In the genomic region with DNA sequence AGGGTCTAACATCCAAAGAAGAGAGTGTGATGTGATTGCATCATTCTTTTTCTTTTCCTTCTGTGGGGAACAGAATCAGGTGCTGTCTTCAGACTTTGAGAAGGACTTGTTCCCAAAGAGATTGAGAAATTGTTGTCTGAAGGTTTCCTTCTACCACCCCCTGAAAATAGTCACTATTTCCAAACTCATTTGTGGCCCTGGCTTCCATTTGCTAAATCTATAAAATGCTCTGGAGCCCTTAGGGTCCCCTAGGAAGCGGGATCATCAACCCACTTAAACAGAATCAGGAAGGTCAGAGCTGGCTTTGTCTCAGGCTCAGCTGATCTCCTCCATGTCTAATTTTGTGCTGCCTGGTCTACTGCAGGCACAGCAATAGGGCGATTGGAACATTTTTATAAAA, we compare ENCODE assay signal across 35 mouse cellular contexts.
"Had no signal": no experiment of that assay in that cellular context is flagged by ENCODE, and none has a peak within 500 bp of the region (broad histone marks: within the 10 kb centered on the region; RNA-seq: fewer than 3 reads in every experiment).

No protein-coding gene starts in this region.

- H3K9me3 ChIP-seq: heart, embryonic 10.5 days; heart, embryonic 12.5 days; heart, embryonic 13.5 days; heart, embryonic 15.5 days; hindbrain, embryonic 10.5 days; hindbrain, embryonic 12.5 days; hindbrain, embryonic 15.5 days; intestine, embryonic 15.5 days; kidney, embryonic 15.5 days had no signal

- H3K9ac ChIP-seq: heart, embryonic 12.5 days; heart, embryonic 13.5 days; heart, embryonic 15.5 days; hindbrain, embryonic 12.5 days; hindbrain, embryonic 14.5 days; hindbrain, embryonic 15.5 days; intestine, embryonic 15.5 days; kidney, embryonic 15.5 days had no signal

- DNase-seq: heart, postnatal 10 days; heart, postnatal 14 days; heart, postnatal 36 days; heart, postnatal 4 days; kidney, adult 11 months; kidney, adult 18-20 months; kidney, adult 2 months; kidney, adult 8-10 months; kidney, adult 9 months; kidney, postnatal 10 days; kidney, postnatal 14 days; kidney, postnatal 25 days; kidney, postnatal 36 days; kidney, postnatal 4 days; layer of hippocampus, adult 9-11 months; layer of hippocampus, postnatal 36 days had no signal

- H3K4me3 ChIP-seq: heart, embryonic 10.5 days; heart, embryonic 12.5 days; heart, embryonic 13.5 days; heart, embryonic 15.5 days; hindbrain, embryonic 10.5 days; hindbrain, embryonic 12.5 days; hindbrain, embryonic 15.5 days; intestine, embryonic 15.5 days; kidney, embryonic 15.5 days; layer of hippocampus, adult 2 months; left cerebral cortex, adult 2 months had no signal

- H3K27me3 ChIP-seq: hindbrain, embryonic 12.5 days; hindbrain, embryonic 15.5 days; intestine, embryonic 15.5 days had no signal

- ATAC-seq: hindbrain, embryonic 16.5 days; hindbrain, postnatal 0 days; inflammation-experienced regulatory T-cells, adult 6 months; intestine, embryonic 15.5 days; intestine, embryonic 16.5 days; intestine, postnatal 0 days had no signal

- H3K36me3 ChIP-seq: heart, embryonic 10.5 days; heart, embryonic 12.5 days; heart, embryonic 13.5 days; heart, embryonic 15.5 days; hindbrain, embryonic 10.5 days; hindbrain, embryonic 12.5 days; hindbrain, embryonic 15.5 days; intestine, embryonic 15.5 days; kidney, embryonic 15.5 days had no signal

- H3K4me1 ChIP-seq: heart, embryonic 10.5 days; heart, embryonic 12.5 days; heart, embryonic 13.5 days; heart, embryonic 15.5 days; hindbrain, embryonic 10.5 days; hindbrain, embryonic 12.5 days; hindbrain, embryonic 15.5 days; intestine, embryonic 15.5 days; kidney, embryonic 15.5 days had no signal

- H3K4me2 ChIP-seq: heart, embryonic 11.5 days; heart, embryonic 12.5 days; heart, embryonic 13.5 days; heart, embryonic 15.5 days; hindbrain, embryonic 12.5 days; hindbrain, embryonic 14.5 days; hindbrain, embryonic 15.5 days; intestine, embryonic 15.5 days; kidney, embryonic 15.5 days had no signal

- H3K27ac ChIP-seq: heart, embryonic 10.5 days; heart, embryonic 13.5 days; heart, embryonic 15.5 days; hindbrain, embryonic 10.5 days; hindbrain, embryonic 12.5 days; hindbrain, embryonic 14.5 days; hindbrain, embryonic 15.5 days; hindbrain, postnatal 0 days; intestine, embryonic 15.5 days; kidney, embryonic 15.5 days; kidney, postnatal 0 days; layer of hippocampus, adult 2 months; left cerebral cortex, adult 2 months had no signal
